Mouse (Mus musculus) neural tube, embryonic 11.5 days (tissue): ENCODE results near the gene Kcnj10. TPM values are rescaled to one million over a fixed set of nuclear protein-coding genes. Genes with fewer than 3 reads are reported as not detected.

Experiments
- ATAC-seq: fragments of 200-750 bp; cut with Nextera tagmentation; 2 replicates; pipeline ENCODE4 v1.8.0; 2017; ENCODE audit warnings: moderate number of reproducible peaks, mild to moderate bottlenecking, moderate TSS enrichment, moderate library complexity; ENCODE audit not compliant: insufficient read depth, low FRiP score, low TSS enrichment
- DNase-seq: peaks from one replicate; pipeline ENCODE4 v3.0.0-alpha.2; 2015; ENCODE audit warnings: low spot score
- H3K27ac ChIP-seq: fragments of 300-500 bp; sonication (generic); 2 replicates; pipeline ENCODE4 v1.5.1; 2014; ENCODE audit warnings: low read depth, mild to moderate bottlenecking, low read length
- H3K27me3 ChIP-seq: fragments of 300-500 bp; sonication (generic); 2 replicates; pipeline ENCODE4 v1.6.1; 2014; ENCODE audit warnings: mild to moderate bottlenecking, low read length, mixed read lengths; ENCODE audit not compliant: control insufficient read depth, insufficient read depth
- H3K36me3 ChIP-seq: fragments of 300-500 bp; sonication (generic); 2 replicates; pipeline ENCODE4 v1.6.1; 2014; ENCODE audit warnings: mild to moderate bottlenecking, low read length, moderate library complexity, mixed read lengths; ENCODE audit not compliant: control insufficient read depth, insufficient read depth
- H3K4me1 ChIP-seq: fragments of 300-500 bp; sonication (generic); 2 replicates; pipeline ENCODE4 v1.6.1; 2014; ENCODE audit warnings: low read length, mixed read lengths; ENCODE audit not compliant: control insufficient read depth, insufficient read depth
- H3K4me2 ChIP-seq: fragments of 300-500 bp; sonication (generic); 2 replicates; pipeline ENCODE4 v1.6.1; 2014; ENCODE audit warnings: low read depth, mild to moderate bottlenecking, moderate library complexity
- H3K4me3 ChIP-seq: fragments of 300-500 bp; sonication (generic); 2 replicates; pipeline ENCODE4 v1.5.1; 2014; ENCODE audit warnings: low read depth, low read length
- H3K9ac ChIP-seq: fragments of 300-500 bp; sonication (generic); 2 replicates; pipeline ENCODE4 v1.6.1; 2014; ENCODE audit warnings: mild to moderate bottlenecking, low read length
- H3K9me3 ChIP-seq: fragments of 300-500 bp; sonication (generic); 2 replicates; pipeline ENCODE4 v1.6.1; 2016; ENCODE audit warnings: low read length; ENCODE audit not compliant: control insufficient read depth
- WGBS: fragments of 180-500 bp; shearing (Covaris S2); extraction: QIAGEN DNeasy Blood & Tissue Kit; methylation state at CpG from one replicate; pipeline ENCODE4 v1.1.7; 2014; 5-methylcytosine and 5-hydroxymethylcytosine counted together
- polyA plus RNA-seq: library from polyadenylated mRNA; unstranded; fragments of >200 nt; fragmentation: Nextera tagmentation; extraction: Ambion mirVana; gene quantifications from 2 replicates; pipeline ENCODE4 v1.2.1, GENCODE M21; 2014

Gene Kcnj10
- polyA plus RNA-seq, 1 experiment from 2014 or later, result 0.85 TPM

DNA sequence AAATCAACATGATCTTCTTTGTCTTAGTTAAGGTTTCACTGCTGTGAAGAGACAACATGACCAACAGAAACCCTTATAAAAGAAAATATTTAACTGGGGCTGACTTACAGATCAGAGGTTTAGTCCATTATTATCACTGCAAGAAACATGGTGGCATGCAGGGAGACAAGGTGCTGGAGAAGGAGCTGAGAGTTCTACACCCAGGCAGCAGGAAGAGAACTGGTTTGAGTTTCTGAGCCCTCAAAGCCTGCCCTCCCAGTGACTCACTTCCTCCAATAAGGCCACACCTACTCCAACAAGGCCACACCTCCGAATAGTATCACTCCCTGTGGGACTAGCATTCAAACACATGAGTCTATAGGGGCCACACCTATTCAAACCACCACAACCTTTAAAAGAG lies 49.8 kb downstream of the Kcnj10 start:
- no peaks in the 10 kb centered on the region for H3K9me3 ChIP-seq
- WGBS, result 71% methylated on average over 1 of the region's 1 CpGs
- H3K4me1 ChIP-seq, result no peaks in the 10 kb centered on the region
- no peak for ATAC-seq
- no peaks in the 10 kb centered on the region for H3K27me3 ChIP-seq
- H3K9ac ChIP-seq, result no peak overlapping the region
- DNase-seq, result no peak
- no peak overlapping the region for H3K4me2 ChIP-seq
- H3K36me3 ChIP-seq, result no peaks in the 10 kb centered on the region
- no peak overlapping the region for H3K27ac ChIP-seq
- H3K4me3 ChIP-seq, result no peak overlapping the region

DNA sequence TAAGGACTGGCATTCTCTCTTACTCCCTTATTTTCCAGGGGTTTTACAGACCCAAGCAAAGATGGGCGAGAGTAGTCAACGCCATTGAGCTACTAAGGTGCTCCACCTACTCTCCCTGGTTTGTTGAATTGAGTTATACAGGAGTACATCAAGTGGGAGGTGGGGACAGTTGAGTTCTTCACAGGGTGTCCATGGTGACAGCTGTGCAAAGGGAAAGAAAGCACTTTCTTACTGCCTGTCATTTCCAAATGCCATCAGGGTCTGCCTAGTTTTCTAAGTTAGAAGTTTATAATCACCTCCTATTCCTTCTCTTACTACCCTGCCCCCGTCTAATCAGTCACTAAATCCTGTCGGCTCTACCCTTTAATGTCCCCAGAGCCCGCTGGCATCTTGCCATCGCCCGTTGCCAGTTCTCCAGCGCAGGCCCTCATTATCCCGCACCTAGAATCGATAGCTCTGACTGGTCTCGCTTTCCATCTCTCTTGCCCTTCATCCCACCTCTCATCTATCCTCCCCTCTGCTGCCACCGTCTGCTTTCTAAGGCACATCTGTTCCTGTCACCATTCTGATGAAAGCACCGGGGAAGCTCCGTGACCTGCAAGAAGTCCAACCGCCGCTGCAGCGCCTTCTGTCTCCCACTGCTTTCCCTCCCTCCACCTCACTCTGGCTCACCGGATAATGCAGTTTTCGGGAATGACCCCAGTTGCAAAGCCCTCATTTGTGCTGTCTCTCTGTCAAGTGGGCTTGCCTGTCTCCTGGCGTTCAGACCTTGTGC lies 51.0 kb downstream of the Kcnj10 start:
- no peak overlapping the region for H3K4me3 ChIP-seq
- DNase-seq (peak; percentile 19), ATAC-seq (0 out of 2 replicates have a peak, but pooled peaks have one; percentile 11)
- H3K9me3 ChIP-seq, result no peaks in the 10 kb centered on the region
- H3K36me3 ChIP-seq, result no peaks in the 10 kb centered on the region
- no peak overlapping the region for H3K27ac ChIP-seq
- no peaks in the 10 kb centered on the region for H3K4me1 ChIP-seq
- 24% methylated on average over 20 of the region's 20 CpGs for WGBS
- H3K9ac ChIP-seq, result no peak overlapping the region
- H3K4me2 ChIP-seq, result peak overlapping the region; percentile 24; the same call in 1 of the 2 replicates
- no peaks in the 10 kb centered on the region for H3K27me3 ChIP-seq

DNA sequence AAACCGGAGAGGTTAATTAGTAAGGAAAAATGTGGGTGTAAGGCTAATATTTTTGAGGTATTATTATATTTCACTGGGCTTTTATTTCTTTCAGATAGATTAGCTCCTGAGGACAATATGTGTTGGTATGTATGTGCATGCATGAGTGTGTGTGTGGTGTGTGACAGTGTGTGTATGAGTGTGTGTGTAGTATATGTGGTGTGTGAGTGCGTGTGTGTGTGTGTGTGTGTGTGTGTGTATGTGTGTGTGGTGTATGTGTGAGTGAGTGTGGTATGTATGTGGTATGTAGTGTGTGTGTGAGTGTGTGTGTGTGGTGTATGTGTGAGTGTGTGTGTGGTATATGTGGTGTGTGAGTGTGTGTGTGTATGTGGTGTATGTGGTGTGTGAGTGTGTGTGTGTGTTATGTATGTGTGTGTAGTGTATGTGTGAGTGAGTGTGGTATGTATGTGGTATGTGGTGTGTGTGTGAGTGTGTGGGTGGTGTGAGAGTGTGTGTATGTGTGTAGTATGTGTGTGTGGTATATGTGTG lies 51.7 kb downstream of the Kcnj10 start:
- H3K4me3 ChIP-seq, result no peak overlapping the region
- ATAC-seq, result 0 out of 2 replicates have a peak, but pooled peaks have one; percentile 18
- no peaks in the 10 kb centered on the region for H3K9me3 ChIP-seq
- DNase-seq, result no peak
- H3K27me3 ChIP-seq, result no peaks in the 10 kb centered on the region
- no peaks in the 10 kb centered on the region for H3K4me1 ChIP-seq
- H3K27ac ChIP-seq, result no peak overlapping the region
- 92% methylated on average over 2 of the region's 2 CpGs for WGBS
- H3K4me2 ChIP-seq, result no peak overlapping the region
- H3K9ac ChIP-seq, result no peak overlapping the region
- H3K36me3 ChIP-seq, result no peaks in the 10 kb centered on the region

DNA sequence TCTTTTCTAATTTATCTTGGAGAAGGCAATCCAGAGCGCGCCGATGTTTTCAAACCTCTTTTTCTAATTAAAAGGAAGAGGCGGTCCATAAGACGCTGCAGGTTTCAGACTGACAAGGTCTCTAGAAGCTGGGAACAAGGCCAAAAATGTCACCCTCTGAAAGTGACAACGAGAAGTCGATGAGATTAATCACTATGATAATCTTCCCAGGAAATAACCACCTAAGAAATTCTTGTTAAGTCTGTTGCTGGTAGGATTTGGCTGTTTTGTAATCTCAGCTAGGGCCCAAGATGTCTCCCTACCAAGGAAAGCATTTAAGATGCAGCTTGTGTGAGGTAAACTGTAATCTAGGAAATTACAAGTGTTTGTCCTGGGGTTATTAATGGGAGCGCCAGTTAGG lies 52.7 kb downstream of the Kcnj10 start:
- DNase-seq (no peak), ATAC-seq (no peak)
- no peak overlapping the region for H3K4me2 ChIP-seq
- no peaks in the 10 kb centered on the region for H3K27me3 ChIP-seq
- no peaks in the 10 kb centered on the region for H3K36me3 ChIP-seq
- no peaks in the 10 kb centered on the region for H3K9me3 ChIP-seq
- no peak overlapping the region for H3K9ac ChIP-seq
- H3K4me3 ChIP-seq, result no peak overlapping the region
- WGBS, result 80% methylated on average over 8 of the region's 8 CpGs
- no peak overlapping the region for H3K27ac ChIP-seq
- H3K4me1 ChIP-seq, result no peaks in the 10 kb centered on the region

GRCm38 (mm10) chr1:172396996-172397752 lies 56.2 kb downstream of the Kcnj10 start:
- Histone ChIP-seq H3K27me3 (no peaks in the 10 kb centered on the region), H3K27ac (no peak overlapping the region), H3K4me2 (no peak overlapping the region), H3K9me3 (no peaks in the 10 kb centered on the region), H3K36me3 (no peaks in the 10 kb centered on the region), H3K4me3 (no peak overlapping the region), H3K4me1 (no peaks in the 10 kb centered on the region), H3K9ac (no peak overlapping the region)
- WGBS, result 73% methylated on average over 9 of the region's 9 CpGs
- no peak for DNase-seq
- no peak for ATAC-seq

- Histone ChIP-seq H3K4me1 (peaks cover 6% of the 10 kb centered on the region), H3K27ac (no peak overlapping the region), H3K9me3 (no peaks in the 10 kb centered on the region), H3K36me3 (no peaks in the 10 kb centered on the region), H3K9ac (no peak overlapping the region), H3K27me3 (no peaks in the 10 kb centered on the region), H3K4me3 (no peak overlapping the region), H3K4me2 (no peak overlapping the region)
- ATAC-seq (peak; percentile 76), DNase-seq (peak; percentile 50)
- 17% methylated on average over 16 of the region's 16 CpGs for WGBS
Measured at GRCm38 (mm10) chr1:172406077-172406706, 65.2 kb downstream of the Kcnj10 start.

GRCm38 (mm10) chr1:172408996-172409395 lies 68.0 kb downstream of the Kcnj10 start:
- H3K9me3 ChIP-seq, result no peaks in the 10 kb centered on the region
- no peaks in the 10 kb centered on the region for H3K27me3 ChIP-seq
- ATAC-seq (no peak), DNase-seq (no peak)
- H3K4me3 ChIP-seq, result no peak overlapping the region
- H3K27ac ChIP-seq, result no peak overlapping the region
- no peak overlapping the region for H3K4me2 ChIP-seq
- 9% methylated on average over 6 of the region's 6 CpGs for WGBS
- H3K4me1 ChIP-seq, result peaks cover 6% of the 10 kb centered on the region
- no peak overlapping the region for H3K9ac ChIP-seq
- H3K36me3 ChIP-seq, result no peaks in the 10 kb centered on the region

DNA sequence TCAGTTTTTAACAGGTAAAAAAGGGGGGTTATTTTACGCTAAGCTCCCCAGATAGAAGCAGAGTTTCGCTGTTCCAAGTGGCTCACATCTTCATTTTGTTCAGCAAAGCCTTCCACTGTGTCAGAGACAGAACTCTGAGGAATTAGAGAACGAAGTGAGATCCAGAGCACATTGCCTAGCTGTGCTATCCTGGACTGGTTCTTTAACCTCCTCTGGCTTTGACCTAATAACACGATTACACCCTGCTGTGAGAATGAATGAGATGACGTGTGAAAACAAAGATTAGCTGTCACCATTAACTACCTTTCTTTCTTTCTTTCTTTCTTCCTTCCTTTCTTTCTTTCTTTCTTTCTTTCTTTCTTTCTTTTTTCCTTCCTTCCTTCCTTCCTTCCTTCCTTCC lies 68.4 kb downstream of the Kcnj10 start:
- no peak overlapping the region for H3K27ac ChIP-seq
- ATAC-seq, result no peak
- no peak overlapping the region for H3K9ac ChIP-seq
- H3K4me1 ChIP-seq, result peaks cover 6% of the 10 kb centered on the region
- H3K27me3 ChIP-seq, result no peaks in the 10 kb centered on the region
- H3K9me3 ChIP-seq, result no peaks in the 10 kb centered on the region
- H3K4me3 ChIP-seq, result no peak overlapping the region
- no peaks in the 10 kb centered on the region for H3K36me3 ChIP-seq
- no peak for DNase-seq
- 10% methylated on average over 5 of the region's 5 CpGs for WGBS
- H3K4me2 ChIP-seq, result no peak overlapping the region
